Mouse (Mus musculus) leukemia stem cell, adult 10-12 weeks (primary cell): ENCODE results near the gene Majin. TPM values are rescaled to one million over a fixed set of nuclear protein-coding genes. Genes with fewer than 3 reads are reported as not detected.

Experiments
- polyA plus RNA-seq: library from polyadenylated mRNA; stranded (reverse); fragments of >175 nt; gene quantifications from 2 replicates; pipeline ENCODE4 v1.2.3, GENCODE M21; 2012; ENCODE audit warnings: low replicate concordance

The Majin gene
- not detected in 2 replicates for polyA plus RNA-seq

GRCm38 (mm10) chr19:6184131-6184530 is at the start of gene Majin:
Gene Majin, plus strand, starts transcription at chr19:6184388.

GRCm38 (mm10) chr19:6140678-6141393 is 43.4 kb upstream of the Majin start, which contains the start of gene Batf2:
Gene Batf2, plus strand, starts transcription at chr19:6140983.

GRCm38 (mm10) chr19:6141394-6141749 is 42.8 kb upstream of the Majin start, which contains the start of gene Arl2:
Gene Arl2, minus strand, starts transcription at chr19:6141548.

GRCm38 (mm10) chr19:6226135-6226534 is 41.9 kb downstream of the Majin start, which contains the start of gene Gpha2:
Gene Gpha2, plus strand, starts transcription at chr19:6226380.

GRCm38 (mm10) chr19:6235084-6236052 is 51.2 kb downstream of the Majin start, which contains the start of gene Ppp2r5b:
Gene Ppp2r5b, minus strand, starts transcription at chr19:6235872.

GRCm38 (mm10) chr19:6241274-6242107 is 57.3 kb downstream of the Majin start, which contains the start of gene Atg2a:
Gene Atg2a, plus strand, starts transcription at chr19:6241668.

Other genes starting within 250 kb of the Majin start
- 42.9 and 62.3 TPM in 2 replicates for gene Pola2, start 220.2 kb upstream of the Majin start, polyA plus RNA-seq
- not detected in 2 replicates for gene Slc22a20, start 198.2 kb upstream of the Majin start, polyA plus RNA-seq
- 74.6 and 291 TPM in 2 replicates for gene Capn1, start 168.5 kb upstream of the Majin start, polyA plus RNA-seq
- 304 and 363 TPM in 2 replicates for gene Syvn1, start 137.8 kb upstream of the Majin start, polyA plus RNA-seq
- 36.6 and 41.0 TPM in 2 replicates for gene Mrpl49, start 126.6 kb upstream of the Majin start, polyA plus RNA-seq
- 2,048 and 2,675 TPM in 2 replicates for gene Fau, start 126.5 kb upstream of the Majin start, polyA plus RNA-seq
- gene Znhit2, start 123.2 kb upstream of the Majin start, polyA plus RNA-seq, result 70.2 and 84.6 TPM in 2 replicates
- gene Tm7sf2, start 116.0 kb upstream of the Majin start, polyA plus RNA-seq, result 15.8 and 19.5 TPM in 2 replicates
- gene Vps51, start 107.2 kb upstream of the Majin start, polyA plus RNA-seq, result 35.5 and 99.7 TPM in 2 replicates
- gene Tmem262, start 104.4 kb upstream of the Majin start, polyA plus RNA-seq, result not detected in 2 replicates
- gene Gm28374, start 102.1 kb upstream of the Majin start, polyA plus RNA-seq, result 0.28 and 0.30 TPM in 2 replicates
- gene Zfpl1, start 99.4 kb upstream of the Majin start, polyA plus RNA-seq, result 50.1 and 66.4 TPM in 2 replicates
- 7.7 and 8.7 TPM in 2 replicates for gene Cdca5, start 99.4 kb upstream of the Majin start, polyA plus RNA-seq
- 3.5 and 18.8 TPM in 2 replicates for gene AC131692.1, start 90.0 kb upstream of the Majin start, polyA plus RNA-seq
- 0.20 and 0.93 TPM in 2 replicates for gene Naaladl1, start 78.6 kb upstream of the Majin start, polyA plus RNA-seq
- gene Sac3d1, start 65.7 kb upstream of the Majin start, polyA plus RNA-seq, result 87.4 and 104 TPM in 2 replicates
- 197 and 367 TPM in 2 replicates for gene Snx15, start 56.1 kb upstream of the Majin start, polyA plus RNA-seq
- gene Batf2, start 43.4 kb upstream of the Majin start, polyA plus RNA-seq, result 0.21 and 2.0 TPM in 2 replicates
- 33.5 and 55.6 TPM in 2 replicates for gene Arl2, start 42.8 kb upstream of the Majin start, polyA plus RNA-seq
- gene Gpha2, start 42.0 kb downstream of the Majin start, polyA plus RNA-seq, result not detected in 2 replicates
- 283 and 355 TPM in 2 replicates for gene Ppp2r5b, start 51.5 kb downstream of the Majin start, polyA plus RNA-seq
- 79.9 and 150 TPM in 2 replicates for gene Atg2a, start 57.3 kb downstream of the Majin start, polyA plus RNA-seq
- gene Ehd1, start 92.3 kb downstream of the Majin start, polyA plus RNA-seq, result 333 and 398 TPM in 2 replicates
- 12.1 and 13.6 TPM in 2 replicates for gene Cdc42bpg, start 122.1 kb downstream of the Majin start, polyA plus RNA-seq
- gene Men1, start 150.6 kb downstream of the Majin start, polyA plus RNA-seq, result 279 and 329 TPM in 2 replicates
- gene Map4k2, start 156.7 kb downstream of the Majin start, polyA plus RNA-seq, result 79.8 and 117 TPM in 2 replicates
- gene Sf1, start 179.3 kb downstream of the Majin start, polyA plus RNA-seq, result 2,065 and 3,877 TPM in 2 replicates
- 0.40 and 0.41 TPM in 2 replicates for gene Pygm, start 200.0 kb downstream of the Majin start, polyA plus RNA-seq
- gene Rasgrp2, start 215.0 kb downstream of the Majin start, polyA plus RNA-seq, result 50.7 and 61.7 TPM in 2 replicates
- 1.2 and 4.3 TPM in 2 replicates for gene Nrxn2, start 234.3 kb downstream of the Majin start, polyA plus RNA-seq